Mouse (Mus musculus) layer of hippocampus, adult 9-11 months (tissue): Measurements from ENCODE around the gene Ank.

ENCODE experiments used
- DNase-seq: peaks from one replicate; pipeline ENCODE4 v3.0.0; 2022

The Ank gene

DNA sequence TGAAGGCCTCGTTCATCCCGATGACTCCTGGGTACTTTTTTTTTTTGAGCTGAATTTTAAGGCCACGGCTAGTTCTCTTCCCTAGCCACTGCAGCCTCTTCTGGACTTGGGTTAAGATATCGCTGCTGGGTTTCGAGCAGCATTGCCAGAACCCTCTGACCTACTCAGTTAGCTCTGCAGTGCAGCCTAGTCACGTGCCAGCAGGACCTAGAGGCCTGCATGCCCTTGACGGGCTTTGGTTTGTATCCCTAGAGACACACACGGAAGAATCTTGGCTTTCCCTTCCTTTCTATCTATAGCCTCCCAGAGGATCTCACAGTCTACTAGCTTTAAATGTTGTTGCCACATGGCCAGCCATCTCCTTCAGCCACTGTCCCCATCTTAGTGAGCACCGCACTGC, 73.3 kb downstream of the Ank start:
- no peak for DNase-seq

DNA sequence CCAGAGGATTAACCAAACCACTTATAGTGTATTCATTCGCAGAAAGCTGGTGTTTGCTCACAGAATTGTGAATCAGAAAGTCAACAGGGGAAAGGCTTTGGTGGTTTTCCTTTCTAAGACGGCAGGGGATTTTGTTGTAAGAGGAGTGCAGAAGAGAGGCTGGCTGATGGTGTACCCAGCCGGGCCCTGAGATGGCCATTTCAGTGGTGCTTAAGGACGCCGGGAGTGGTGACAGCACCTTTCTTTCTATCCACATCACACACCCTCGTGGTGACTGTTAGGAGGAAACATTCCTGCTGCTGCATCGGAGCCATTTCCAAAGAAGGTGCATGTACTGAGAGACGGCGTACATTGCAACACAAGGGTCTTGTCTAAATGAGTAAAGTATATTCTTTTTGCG, 78.7 kb downstream of the Ank start:
- no peak for DNase-seq

DNA sequence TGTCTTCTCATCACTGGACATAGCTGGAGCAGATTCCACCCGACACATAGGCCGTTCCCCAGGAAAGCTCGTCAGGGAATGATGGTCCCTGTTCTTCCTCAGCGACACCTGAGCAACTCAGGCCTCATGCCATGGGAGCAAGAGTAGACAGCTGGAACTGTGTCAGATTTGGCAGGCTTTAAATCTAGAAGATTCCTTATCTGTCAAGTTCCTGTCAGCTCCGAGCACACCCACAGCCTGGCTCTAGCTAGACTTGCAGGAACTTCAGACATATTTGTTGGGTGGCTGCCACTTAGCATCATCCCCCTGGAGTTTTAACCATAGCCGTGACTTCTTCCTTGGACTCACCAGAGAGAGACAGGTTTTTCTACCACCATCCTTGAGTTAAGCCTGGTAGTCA, 81.6 kb downstream of the Ank start:
- DNase-seq: no peak

DNA sequence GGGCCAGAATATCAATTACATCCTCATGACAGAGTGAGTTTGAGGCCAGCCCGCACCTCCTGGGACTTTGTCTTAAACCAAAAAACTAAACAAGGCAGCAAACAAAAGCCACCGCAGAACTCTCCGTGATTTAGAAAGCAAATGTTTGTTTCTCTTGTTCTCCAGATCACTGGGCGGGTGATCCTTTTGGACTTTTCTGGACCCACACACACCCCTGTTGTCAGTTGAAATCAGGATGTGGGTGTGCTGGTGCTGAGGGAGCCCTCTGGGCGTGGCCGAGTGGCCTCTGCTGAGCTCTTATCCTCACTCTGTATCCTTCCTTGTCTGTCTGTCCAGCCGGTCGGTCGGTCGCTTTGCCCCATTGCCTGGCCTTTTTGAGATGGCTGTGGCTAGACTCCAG, 82.6 kb downstream of the Ank start:
- DNase-seq: no peak

DNA sequence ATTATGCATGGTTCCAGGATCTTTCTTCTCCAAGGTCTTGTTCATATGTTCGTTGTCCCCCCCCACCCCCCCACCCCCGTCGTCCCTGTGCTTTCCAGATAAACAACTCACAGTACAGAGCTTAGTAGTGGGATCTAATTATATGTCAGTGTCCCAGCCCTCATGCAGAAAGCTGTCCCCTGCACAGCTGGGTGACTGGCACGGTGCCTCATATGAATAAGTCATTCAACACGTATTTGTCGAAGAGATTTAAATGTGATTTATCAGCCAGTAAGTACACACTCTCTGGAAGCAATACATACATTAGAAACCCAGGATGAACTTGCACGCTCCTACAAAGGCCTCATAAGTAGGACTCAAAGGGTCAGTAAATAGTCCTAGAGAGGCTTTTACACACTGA, 83.4 kb downstream of the Ank start:
- no peak for DNase-seq

DNA sequence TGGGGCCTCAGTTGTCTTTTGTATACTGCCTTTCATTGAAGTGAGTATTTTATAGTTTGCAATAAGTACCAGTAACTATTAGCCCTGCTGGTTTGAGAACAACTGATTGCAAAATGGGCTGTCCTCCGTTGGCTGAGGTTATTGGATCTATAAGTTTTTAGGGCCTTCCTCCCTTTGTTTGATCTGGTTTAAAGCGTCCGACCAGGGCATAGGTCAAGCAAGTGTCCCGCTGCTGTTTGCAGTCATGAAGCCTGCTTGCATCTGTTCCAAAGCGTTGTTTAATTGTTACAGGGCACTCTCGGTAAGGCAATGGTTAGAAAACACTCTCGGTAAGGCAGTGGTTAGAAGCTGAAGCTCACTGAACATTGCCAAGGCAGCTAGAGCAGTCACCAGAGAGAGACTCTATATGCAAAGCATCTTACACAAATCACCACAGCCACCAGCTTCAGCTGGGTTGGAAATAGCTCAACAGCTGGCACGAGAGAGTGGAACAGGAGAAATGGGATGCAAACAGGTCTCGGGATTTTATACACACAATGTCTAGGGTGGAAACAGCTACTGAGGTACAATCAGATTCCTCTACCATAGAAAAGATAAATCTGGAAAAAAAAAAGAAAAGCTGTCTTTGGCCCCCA, 84.0 kb downstream of the Ank start:
- DNase-seq: no peak

DNA sequence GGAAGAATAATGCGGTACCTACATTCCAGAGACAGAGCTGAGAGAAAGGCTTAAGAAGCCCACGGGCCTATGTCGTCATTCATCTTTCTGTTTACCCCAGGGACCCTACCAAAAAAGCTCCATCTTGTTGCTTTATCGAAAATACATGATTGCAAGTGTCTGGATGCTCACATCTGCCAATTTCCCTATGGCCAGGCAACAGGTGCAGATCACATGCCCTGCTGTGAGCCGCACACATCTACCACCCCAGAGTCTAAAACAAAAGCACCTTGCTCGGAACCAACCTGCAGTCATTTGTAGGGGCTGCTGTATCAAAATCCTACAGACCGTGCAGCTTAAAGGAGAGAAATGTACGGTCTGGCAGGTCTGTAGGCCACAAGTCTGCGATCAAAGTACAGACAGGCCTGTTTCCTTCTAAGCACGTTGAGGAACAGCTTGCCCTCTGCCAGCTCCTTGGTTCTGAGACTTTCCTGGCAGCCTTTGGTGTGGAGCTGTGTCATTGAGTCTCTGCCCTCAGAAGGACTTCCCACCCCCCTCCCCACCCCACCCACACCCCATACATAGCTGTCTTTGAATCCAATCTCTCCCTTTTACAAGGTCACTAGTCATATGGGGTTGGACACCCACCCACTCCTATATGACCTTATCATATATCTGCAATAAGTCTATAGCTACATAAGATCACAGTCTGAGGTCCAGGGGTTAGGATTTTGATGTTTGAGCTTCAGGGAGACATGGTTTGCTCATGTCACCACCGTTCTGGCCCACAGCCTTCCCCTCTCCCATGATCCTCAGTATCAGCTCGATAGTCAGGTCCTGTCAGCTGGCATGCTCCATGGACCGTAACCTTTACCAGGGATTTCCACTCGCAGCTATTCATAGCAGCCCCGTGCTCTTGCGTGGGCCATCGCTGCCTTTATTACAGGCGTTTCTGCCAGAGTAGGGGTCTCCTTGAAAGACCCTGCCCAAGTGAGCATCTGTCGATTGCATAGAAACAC, 84.9 kb downstream of the Ank start:
- no peak for DNase-seq

DNA sequence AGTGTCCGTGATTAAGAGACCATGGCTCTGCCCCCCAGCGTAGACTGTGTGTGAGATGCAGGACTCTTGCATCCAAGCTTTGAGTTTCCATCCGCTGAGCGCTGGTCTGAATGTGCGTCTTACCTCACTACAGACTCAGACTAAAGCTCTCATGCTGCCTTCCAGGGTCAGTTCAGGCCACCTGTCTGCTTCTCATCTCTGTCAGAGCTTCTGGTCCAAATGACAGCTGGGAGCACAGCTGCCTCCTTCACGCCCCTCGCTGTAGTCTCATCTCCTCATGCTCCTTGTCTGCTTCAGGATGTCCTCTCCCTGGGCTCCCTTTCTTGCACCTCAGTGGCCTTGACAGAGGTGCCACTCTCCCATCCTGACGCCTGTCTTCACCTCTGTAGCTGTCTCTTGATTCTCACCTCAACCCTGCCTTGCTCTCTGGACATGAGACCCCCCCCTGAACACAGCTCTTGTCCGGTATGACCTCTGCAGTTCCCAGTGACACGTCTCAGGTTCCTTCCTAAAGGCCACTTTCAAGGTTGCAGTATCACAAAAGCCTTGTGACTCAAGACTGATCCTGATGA, 85.7 kb downstream of the Ank start:
- DNase-seq: no peak

DNA sequence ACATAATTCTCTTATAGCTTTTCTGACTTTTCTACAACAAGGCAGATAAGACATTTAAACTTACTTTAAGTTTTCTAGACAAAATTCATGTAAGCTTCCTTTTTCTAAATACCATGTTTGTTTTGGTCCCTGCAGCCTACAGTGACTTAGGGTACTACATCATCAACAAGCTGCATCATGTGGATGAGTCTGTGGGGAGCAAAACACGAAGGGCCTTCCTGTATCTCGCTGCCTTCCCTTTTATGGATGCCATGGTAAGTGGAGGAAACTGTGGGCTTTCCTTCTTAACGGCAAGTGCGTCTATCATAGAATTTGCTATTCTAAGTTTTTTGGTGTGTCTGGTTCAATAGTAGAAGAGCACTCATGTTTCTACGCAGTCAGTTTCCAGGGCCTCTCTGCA, 87.1 kb downstream of the Ank start:
- no peak for DNase-seq

DNA sequence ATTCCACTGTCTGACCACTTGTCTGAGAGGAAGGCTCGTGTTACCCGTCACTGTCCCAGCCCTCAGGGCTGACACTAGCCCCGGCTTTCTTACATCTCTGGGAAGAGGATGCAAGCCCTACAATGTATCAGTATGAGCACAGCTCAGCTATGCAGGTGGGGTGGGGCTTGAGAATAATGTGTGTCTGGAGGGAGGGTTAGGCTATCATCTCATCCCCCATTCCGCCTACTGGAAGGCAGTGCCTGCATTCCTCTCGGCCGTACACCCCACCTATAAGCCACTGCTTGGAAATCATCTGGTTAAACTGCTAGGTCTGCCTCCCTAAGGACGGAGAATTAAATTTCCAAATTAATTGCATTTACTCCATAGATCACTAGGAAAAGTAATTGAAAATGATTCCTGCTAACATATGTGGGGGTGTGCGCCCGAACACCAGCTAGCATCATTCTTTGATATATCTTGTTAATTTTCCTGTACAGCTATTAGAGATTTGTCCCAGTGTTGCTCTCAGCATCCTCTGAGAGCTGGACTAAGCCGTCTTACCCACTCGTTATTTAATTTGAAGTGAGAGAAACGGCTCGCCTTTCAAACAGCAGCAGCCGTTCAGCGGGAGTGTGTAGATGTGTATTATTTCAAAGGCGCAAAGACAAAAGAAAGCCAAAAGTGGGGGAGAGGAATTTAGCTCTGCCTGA, 92.1 kb downstream of the Ank start:
- DNase-seq: no peak

DNA sequence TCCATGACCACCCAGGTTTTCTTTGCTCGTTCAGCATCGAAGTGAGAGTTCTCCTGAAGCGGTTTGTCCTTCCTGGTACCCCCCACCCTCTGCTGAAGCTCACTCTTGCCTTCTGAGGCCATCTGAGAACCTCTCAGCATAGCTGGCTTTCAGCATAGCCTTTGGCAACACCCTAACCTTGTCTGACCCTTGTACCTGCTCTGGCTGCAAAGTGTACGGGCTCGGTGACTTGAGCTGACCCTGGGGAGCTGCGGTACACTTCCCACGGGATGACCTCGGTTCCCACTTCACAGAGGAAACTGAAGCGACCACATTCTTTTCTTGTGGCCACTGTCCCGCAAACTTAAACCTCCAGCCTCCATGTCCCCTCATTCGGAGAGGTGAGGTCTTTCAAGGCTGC, 93.8 kb downstream of the Ank start:
- no peak for DNase-seq

DNA sequence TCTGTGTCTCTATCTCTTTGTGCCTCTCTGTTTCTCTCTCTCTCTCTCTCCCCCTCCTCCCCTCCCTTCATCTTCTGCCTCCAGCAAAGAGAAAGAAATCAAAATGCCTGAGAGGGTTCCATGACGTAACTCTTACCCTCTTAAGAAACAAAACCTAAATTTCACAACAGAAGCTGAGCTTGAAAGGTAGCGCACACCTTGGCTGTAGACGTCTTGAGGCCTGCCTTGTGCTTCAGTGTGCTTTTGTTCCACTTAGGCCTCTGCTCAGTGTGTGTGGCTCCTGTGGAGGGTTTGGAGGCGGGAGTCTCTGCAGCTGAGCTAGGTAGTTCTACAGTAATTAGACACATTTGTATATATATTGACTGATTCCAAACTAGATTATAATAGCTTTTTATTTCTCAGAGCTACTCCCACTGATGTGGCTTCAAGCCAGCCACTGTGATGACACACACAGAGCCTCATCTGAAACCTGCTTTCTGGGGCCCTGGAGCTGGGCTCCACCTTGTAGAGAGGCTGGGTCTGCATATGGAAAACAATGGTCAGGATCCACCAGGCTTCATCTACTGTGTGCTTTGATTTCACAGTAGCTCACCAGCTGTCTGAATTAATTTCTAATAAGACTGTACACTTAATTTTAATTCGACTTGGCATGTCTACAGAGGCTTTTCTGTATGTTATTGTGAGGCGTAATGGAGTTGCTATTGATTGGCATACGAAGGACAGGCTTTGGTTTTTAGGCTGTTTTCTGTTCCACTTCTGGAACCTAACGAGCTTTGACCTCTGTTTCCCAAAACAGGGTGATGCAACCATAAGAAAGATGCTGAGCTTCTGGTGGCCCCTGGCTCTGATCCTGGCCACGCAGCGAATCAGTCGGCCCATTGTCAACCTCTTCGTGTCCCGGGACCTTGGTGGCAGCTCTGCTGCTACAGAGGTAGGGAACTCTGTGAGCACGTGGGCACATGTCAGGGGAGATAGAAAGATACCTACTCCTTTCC, 97.9 kb downstream of the Ank start:
- DNase-seq: peak; percentile 89

DNA sequence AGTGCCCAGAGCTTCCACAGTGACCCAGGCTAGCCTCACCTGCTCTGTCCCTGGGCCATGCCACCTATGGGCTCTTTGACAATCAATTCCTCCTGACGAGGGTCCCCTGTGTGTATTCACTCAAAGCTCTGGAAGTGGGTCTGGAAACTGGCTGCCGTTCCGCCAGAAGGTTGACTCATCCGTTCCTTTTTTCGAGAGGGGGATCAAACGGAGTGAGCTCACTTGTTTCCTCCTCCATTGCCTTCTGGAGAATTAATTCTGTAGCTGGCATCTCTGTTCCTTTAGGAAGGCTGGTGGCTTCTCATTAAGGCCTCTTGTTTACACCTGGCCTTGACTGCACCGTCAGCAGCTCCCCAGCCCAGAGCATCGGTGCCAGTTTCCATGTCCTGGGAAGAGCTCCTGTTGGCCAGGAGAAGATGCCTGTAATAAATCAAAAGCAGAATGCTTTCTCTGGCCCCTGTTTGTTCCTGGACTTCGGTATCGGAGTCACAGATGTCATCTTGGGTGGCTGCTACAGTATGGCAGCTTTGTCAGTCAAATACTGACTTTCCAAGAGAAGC, 99.2 kb downstream of the Ank start:
- DNase-seq: peak; percentile 60

DNA sequence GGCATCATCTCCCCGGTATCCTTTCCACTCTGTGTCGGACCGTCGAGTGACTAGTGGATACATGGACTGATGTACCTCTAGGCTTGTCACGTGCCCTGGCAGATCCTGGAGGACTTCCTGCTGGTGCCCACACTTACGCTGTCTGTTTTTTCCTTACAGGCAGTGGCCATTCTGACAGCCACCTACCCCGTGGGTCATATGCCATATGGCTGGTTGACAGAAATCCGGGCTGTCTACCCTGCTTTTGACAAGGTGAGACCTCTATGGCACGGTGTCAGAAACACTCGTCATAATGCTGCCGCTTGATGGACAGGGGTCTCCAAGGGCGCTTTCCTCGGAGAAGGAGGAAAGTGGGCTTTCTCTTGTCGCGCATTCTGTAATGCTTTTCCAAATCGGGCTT, 100.9 kb downstream of the Ank start:
- DNase-seq: no peak

DNA sequence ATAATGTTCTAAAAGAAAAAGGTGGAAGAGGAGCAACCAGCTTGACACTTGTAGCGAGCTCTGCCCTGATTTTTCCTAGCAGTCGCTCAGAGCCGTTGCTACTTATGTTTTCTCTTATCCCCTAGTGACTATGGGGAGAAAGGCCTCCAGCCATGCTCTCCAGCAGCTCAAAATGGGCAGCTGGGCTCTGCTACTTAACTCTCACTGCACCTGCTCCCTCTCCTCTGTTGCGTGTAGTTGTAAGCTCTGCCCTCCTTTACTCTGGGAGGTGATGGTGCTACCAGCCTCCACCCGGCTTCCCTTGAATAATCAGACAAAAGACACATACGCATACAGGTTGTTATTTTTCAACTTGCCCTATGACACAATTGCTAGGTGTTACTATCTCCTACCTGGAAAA, 101.9 kb downstream of the Ank start:
- no peak for DNase-seq

DNA sequence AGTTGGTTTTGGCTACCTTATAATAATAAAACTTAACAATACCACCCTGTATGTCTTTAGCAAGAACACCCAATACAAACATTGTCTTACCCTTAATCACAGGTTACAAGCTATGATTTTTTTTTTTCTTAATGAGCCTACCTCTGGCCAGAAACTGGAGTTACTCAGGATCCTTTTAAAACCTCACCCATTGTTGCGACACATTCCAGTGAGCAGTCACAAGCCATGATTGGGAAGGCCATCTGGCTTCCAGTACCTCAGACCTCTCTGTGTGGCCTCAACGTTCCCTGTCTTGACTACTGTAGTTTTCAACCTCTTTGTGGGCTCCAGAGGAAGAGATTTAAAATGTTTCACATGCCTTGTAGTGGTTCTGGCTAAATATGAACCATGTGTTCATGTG, 103.4 kb downstream of the Ank start:
- DNase-seq: no peak

DNA sequence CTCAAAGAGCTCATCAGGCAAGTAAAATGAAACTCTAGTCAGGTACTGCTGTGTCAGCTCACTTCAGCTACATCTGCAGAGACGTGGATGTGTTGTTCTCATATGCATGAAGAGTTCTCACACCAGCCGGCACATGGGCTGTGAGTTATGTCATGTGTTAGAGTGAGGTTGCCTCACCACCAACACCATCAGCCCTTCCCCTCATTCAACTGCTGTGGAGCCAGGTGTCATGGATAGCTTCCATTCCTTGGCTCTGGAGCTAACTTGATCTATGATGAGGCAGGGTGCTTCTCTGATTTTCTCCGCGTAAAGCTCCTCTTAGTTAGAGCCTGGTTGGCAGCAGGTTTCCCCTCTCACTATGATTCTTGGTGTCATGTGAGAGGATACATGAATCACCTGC, 103.9 kb downstream of the Ank start:
- DNase-seq: no peak

DNA sequence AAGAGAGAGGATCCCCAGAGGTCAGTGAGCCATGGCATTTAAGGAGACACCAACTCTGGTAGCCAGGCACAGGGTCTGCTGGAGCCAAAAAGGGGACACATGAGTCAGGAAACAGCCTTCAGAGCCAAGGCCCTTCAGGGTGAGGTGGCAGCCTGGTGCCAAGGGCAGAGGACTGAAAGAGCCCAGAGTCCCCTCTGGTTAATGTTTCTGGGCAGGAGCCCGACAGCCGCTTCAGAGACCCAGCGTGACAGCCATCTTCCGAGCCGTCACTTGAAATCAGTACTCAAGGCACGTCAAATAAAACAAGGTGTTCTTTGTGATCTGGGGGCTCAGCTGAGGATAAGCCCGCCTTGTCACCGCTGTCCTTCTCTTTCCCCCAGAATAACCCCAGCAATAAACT, 104.7 kb downstream of the Ank start:
- DNase-seq: no peak

DNA sequence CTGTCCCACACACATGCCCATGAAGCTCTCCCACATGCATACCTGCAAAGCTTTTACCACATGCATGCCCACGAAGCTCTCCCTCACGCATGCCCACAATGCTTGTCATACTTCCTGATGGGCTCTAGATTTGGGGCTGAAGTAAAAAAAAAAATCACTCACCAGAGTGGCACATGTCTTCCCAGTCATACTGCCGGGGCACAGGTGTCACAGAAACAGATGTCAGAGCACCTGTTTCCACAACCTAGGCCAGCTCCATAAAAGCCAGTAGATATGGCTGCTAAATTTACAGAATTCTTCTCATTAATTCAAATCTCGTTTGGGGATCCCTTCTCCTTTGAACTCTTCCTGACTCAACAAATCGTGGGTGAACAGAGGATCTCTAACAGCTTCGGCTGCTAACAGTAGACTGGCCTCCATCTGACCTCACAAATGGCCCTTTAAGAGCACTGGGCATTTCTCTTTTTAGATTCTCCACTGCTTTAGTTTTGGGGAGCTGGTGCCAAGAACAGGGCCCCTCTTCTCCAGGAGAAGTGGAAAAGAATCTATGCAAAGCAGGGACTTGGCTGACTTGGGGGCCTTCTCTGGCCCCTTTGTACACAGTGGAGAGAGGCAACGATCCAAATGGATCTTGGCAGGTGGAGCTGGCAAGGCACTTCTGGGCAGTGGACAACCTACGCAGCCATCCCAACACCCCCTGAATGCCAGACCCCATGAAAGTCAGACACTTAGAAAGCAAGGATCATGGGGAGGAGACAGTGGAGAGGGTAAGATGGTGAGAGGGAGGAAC, 108.7 kb downstream of the Ank start:
- DNase-seq: no peak

DNA sequence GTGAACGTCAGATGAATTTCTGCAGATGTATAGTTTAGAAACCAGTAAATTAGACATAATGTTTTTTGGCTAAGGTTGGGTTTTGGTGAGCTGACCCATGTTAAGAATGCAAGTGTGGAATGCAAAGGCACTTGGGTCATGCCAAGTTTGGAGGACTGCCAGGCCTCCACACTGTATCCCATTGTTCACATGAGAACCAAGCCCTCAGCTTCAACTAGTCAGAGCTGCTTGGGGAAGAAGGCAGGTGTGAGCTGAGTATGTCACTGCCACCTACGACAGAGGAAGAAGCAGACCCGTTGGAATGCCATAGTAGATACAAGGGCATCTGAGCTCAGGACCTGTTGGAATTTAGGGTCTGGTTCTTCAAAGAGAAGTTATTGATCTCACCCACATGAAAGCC, 109.5 kb downstream of the Ank start:
- DNase-seq: no peak

DNA sequence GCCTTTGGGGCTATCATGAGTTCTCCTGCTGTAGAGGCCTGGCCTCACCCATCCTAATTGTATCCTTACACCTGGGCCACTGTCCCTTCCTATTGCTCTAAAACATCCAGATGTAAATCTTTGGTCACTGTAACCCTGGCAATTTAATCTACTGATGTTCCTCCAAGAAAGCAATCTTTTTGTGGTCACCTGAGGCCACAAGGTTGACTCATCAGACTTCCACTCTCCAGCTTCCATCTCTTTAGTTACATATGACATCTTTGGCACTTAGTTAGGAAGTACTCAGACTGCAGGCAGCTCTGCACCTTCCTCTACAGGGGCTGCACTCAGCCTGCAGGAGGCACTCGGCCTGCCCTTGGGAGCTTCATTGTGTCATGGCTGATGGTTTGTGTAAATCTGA, 110.4 kb downstream of the Ank start:
- no peak for DNase-seq
